Mouse (Mus musculus) embryonic fibroblast, embryonic 13.5 days (primary cell): Measurements from ENCODE around the gene Haus7. TPM values are rescaled to one million over a fixed set of nuclear protein-coding genes. Genes with fewer than 3 reads are reported as not detected.
"Not testable (repeated sequence)": the region's sequence is repeated elsewhere in the genome, so short reads cannot be mapped to it uniquely, and the experiment has no call there.

ENCODE experiments used
- H3K27ac ChIP-seq: 2 replicates; pipeline ENCODE4 v1.5.1; 2012; ENCODE audit warnings: low read length, control low read depth, inconsistent platforms; ENCODE audit not compliant: insufficient read depth
- H3K4me1 ChIP-seq: 2 replicates; pipeline ENCODE4 v1.6.1; 2011; ENCODE audit warnings: low read length; ENCODE audit not compliant: control insufficient read depth, insufficient read depth
- H3K4me3 ChIP-seq: 2 replicates; pipeline ENCODE4 v1.5.1; 2011; ENCODE audit warnings: mild to moderate bottlenecking, control low read depth, low read length; ENCODE audit not compliant: insufficient read depth
- CTCF ChIP-seq: IDR thresholded peaks from 2 replicates; pipeline ENCODE4 v1.5.1; 2011; ENCODE audit warnings: mild to moderate bottlenecking, control low read depth, low read length, moderate library complexity, borderline replicate concordance; ENCODE audit not compliant: insufficient read depth
- POLR2A ChIP-seq: IDR thresholded peaks from 2 replicates; pipeline ENCODE4 v1.6.1; 2011; ENCODE audit warnings: low read depth, mild to moderate bottlenecking, control low read depth, low read length, moderate library complexity
- polyA plus RNA-seq: library from polyadenylated mRNA; stranded (reverse); fragments of >200 nt; gene quantifications from 2 replicates; pipeline ENCODE4 v1.2.4, GENCODE M21; 2011; ENCODE audit warnings: low read depth; ENCODE audit not compliant: missing spikeins, insufficient read length

Haus7 gene
- polyA plus RNA-seq, 1 experiment: 33.5 TPM

DNA sequence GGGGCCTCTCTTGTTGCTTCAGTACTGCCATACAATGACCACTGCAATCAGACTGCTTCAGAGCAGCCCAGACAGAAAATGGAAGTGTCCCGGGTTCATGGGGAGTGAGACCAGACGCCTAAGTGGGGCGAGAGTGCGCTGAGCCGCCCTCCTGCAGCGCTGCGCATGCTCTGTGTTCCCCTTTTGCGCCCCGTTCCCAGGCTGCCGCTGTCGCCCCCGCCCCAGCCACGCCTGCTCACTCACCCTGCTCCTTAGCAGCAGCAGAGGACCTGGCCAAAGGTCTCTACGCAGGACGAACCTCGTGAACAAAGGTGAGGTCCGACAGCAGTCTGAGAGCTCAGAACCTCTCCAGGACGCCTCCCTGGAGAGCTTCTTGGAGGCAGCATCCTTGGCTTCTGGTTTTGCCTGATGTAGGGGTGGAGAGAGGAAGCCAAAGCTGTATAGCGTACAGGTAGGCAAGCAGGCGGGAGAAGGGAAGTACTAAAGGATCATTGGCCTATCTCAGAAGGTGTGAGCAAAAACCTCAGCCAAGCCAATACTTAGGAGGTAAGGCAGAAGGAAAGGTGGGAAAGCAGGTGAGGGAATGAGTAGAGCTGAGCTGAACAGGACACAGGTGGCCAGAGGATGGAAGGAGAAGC is 47.8 kb downstream of the Haus7 start, which contains the start of gene Zfp92:
Zfp92 (plus strand) TSS at position 217 of the 638 bp plus-strand sequence.
- no peak within 1 kb of the TSS for H3K4me3 ChIP-seq
- no peak within 1 kb of the TSS for H3K27ac ChIP-seq
- no peak for TF ChIP-seq CTCF
- TF ChIP-seq POLR2A: no peak
- H3K4me1 ChIP-seq: no peaks in the 10 kb centered on the region

DNA sequence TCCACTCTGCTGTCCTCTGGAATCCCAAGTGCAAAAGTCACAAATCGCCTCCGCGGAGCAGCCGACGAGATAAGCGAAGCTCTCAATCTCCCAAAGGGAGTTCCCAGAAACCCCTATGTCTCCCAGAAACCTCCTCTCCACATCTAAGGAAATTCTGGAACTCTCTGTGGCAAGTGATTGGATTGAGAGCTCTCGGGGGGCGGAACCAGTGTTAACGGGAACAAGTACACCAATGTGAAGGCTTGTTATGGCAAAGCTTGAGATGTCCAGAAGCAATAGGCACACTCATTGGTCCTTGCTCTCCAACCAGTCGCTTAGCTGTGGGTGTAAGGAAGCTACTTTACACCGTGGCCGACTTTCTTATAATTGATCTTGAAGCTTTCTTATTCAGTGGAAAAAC is 57.2 kb downstream of the Haus7 start:
- Histone ChIP-seq H3K4me1 (no peaks in the 10 kb centered on the region), H3K27ac (no peak overlapping the region), H3K4me3 (no peak overlapping the region)
- no peak for TF ChIP-seq POLR2A
- no peak for TF ChIP-seq CTCF

DNA sequence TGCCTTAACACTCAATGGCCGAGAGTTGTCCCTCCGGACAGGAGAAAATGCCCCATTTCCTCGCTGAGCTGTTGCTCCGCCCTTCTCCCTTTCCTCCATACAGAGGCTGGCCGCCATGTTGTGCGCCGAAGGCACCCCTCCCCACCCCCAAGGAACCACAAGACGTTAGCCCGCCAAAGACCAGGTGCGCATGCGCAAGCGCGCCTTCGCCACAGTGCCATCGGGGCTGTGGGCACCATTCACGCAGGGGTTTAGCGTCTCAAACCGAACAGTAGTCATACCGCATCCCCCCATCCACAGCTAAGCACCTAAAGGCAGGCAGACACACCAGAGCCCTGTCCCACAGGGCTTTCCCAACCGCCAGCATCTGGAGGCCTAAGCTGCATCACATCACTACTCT is 57.9 kb downstream of the Haus7 start:
- Histone ChIP-seq H3K4me3 (no peak overlapping the region), H3K27ac (no peak overlapping the region), H3K4me1 (no peaks in the 10 kb centered on the region)
- TF ChIP-seq CTCF (no peak), POLR2A (no peak)

DNA sequence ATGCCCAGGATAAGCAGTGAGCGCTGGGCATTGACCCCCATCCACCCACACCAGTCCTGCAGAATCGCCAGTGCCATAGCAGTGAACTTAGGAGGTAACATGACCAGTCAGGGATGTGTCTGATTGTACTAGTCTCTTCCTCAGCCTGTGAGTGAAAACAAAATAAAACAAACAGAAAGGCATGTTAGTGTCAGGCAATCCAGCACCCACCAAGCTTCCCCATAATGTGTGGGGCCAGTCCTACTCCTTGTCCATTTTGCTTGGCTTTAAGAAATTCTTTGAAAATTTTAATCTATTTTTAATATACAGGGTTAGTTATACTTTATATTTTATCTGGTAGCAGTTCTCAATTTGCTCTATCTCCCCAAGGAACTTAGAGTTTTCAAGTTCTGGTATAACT is 60.2 kb downstream of the Haus7 start, which contains the start of gene Gm18336:
Gm18336 (minus strand) TSS at position 101 of the 400 bp plus-strand sequence.
- not testable (repeated sequence) for H3K4me1 ChIP-seq, H3K4me3 ChIP-seq, H3K27ac ChIP-seq

DNA sequence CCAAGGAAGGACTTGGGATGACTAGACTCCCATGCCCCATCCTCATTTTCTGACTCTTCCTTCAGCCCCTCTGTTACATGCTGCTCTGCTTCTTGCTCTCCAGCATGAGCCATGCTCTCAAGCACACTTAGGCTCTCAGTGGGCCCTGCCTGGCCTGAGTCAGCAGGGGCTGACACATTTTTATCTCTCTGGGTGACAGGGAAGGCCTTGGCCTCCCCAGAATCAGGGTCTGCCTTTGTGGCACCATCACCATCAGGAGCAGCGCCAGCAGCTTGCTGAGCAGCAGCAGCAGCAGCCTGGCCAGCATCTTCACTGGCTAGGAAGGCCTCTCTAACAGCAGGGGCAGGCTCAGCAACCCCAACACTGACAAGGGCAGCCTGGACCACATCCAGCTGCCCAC is 62.4 kb downstream of the Haus7 start:
- no peak overlapping the region for H3K4me3 ChIP-seq
- H3K4me1 ChIP-seq: no peaks in the 10 kb centered on the region
- TF ChIP-seq POLR2A: no peak
- no peak for TF ChIP-seq CTCF
- H3K27ac ChIP-seq: no peak overlapping the region

DNA sequence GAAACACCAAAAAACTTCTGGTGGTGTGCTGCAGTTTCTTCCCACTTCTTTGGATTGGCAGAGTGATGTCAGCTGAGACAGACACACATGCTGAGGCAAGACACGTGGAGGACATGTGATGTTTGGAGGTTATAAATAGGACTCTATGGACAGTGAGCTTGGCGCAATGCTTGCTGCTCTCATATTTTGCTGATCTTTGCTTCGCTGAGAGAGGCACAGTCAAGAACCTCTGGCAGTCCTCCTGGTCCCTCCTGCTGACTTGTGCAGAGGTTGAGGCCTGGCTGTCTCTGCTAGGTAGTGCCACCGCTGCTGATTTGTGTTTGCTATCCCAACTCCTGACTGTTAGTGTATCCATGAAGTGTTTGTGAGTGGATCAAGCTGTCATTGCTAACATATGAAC is 67.4 kb downstream of the Haus7 start:
- no peak overlapping the region for H3K27ac ChIP-seq
- no peak overlapping the region for H3K4me3 ChIP-seq
- H3K4me1 ChIP-seq: no peaks in the 10 kb centered on the region
- no peak for TF ChIP-seq CTCF
- no peak for TF ChIP-seq POLR2A

Other genes with a start within 250 kb of the Haus7 start
- gene Xlr4b, start 244.7 kb downstream of the Haus7 start, polyA plus RNA-seq: not detected in 2 replicates
- 2.8 and 4.0 TPM in 2 replicates for gene F8a, start 230.8 kb downstream of the Haus7 start, polyA plus RNA-seq
- not detected in 2 replicates for gene Xlr4c, start 215.9 kb downstream of the Haus7 start, polyA plus RNA-seq
- gene Xlr3c, start 193.7 kb downstream of the Haus7 start, polyA plus RNA-seq: not detected in 2 replicates
- not detected in 2 replicates for gene Xlr5a, start 166.1 kb downstream of the Haus7 start, polyA plus RNA-seq
- not detected in 2 replicates for gene Xlr5c, start 166.1 kb downstream of the Haus7 start, polyA plus RNA-seq
- gene Gm45015, start 122.2 kb downstream of the Haus7 start, polyA plus RNA-seq: not detected in 2 replicates
- gene Zfp275, start 116.4 kb downstream of the Haus7 start, polyA plus RNA-seq: 35.4 and 42.6 TPM in 2 replicates
- not detected in 2 replicates for gene Gm18336, start 60.3 kb downstream of the Haus7 start, polyA plus RNA-seq
- gene Zfp92, start 47.9 kb downstream of the Haus7 start, polyA plus RNA-seq: not detected in 2 replicates
- not detected in 2 replicates for gene Trex2, start 23.7 kb downstream of the Haus7 start, polyA plus RNA-seq
- gene Bgn, start 24.6 kb upstream of the Haus7 start, polyA plus RNA-seq: 6,335 and 6,763 TPM in 2 replicates
- gene Atp2b3, start 44.0 kb upstream of the Haus7 start, polyA plus RNA-seq: not detected in 2 replicates
- 4.3 and 5.3 TPM in 2 replicates for gene Dusp9, start 180.4 kb upstream of the Haus7 start, polyA plus RNA-seq
- gene Pnck, start 201.1 kb upstream of the Haus7 start, polyA plus RNA-seq: 3.2 and 4.3 TPM in 2 replicates
- gene Slc6a8, start 214.1 kb upstream of the Haus7 start, polyA plus RNA-seq: 105 and 113 TPM in 2 replicates